Mouse (Mus musculus): ENCODE measurements around the gene Inpp5b. TPM values are rescaled to one million over a fixed set of nuclear protein-coding genes. Genes with fewer than 3 reads are reported as not detected.

The Inpp5b gene
- 61.0 and 64.2 TPM in 2 replicates for polyA plus RNA-seq (2012; rRNA removed)

- DNase-seq, result peak; percentile 92
- H3K36me3 ChIP-seq (ENCODE audit: control insufficient read depth, insufficient read depth, low read length), result no peaks in the 10 kb centered on the region
- 7% methylated on average over 25 of the region's 25 CpGs for WGBS
- peak within 1 kb of the TSS; percentile 87 for H3K4me3 ChIP-seq (ENCODE audit: insufficient read depth, low read depth, low read length)
- TF ChIP-seq CTCF (conservative IDR thresholded peaks at IDR 0.05; ENCODE audit: insufficient read depth, insufficient read length, low read depth, low read length) (peak; percentile 42), POLR2A (IDR thresholded peaks at IDR 0.05; ENCODE audit: low read depth, low read length) (no peak)
- H3K4me1 ChIP-seq (ENCODE audit: control insufficient read depth, insufficient read depth, low read length), result peaks cover 18% of the 10 kb centered on the region; the same call in 1 of the 2 replicates
- no peaks in the 10 kb centered on the region for H3K27me3 ChIP-seq (replicated peaks; ENCODE audit: control insufficient read depth, insufficient read depth, low read length)
- peak within 1 kb of the TSS; percentile 62 for H3K27ac ChIP-seq (ENCODE audit: insufficient read depth, low read depth, low read length)
These were observed at the start of gene Inpp5b for GRCm38 (mm10) chr4:124741376-124742343. Gene Inpp5b (plus strand): TSS chr4:124741850.

GRCm38 (mm10) chr4:124692416-124692861, 49.2 kb upstream of the Inpp5b start:
- WGBS, result 41% methylated on average over 3 of the region's 3 CpGs
- Histone ChIP-seq H3K27ac (ENCODE audit: insufficient read depth, low read depth, low read length) (no peak overlapping the region), H3K27me3 (replicated peaks; ENCODE audit: control insufficient read depth, insufficient read depth, low read length) (no peaks in the 10 kb centered on the region), H3K4me1 (ENCODE audit: control insufficient read depth, insufficient read depth, low read length) (peaks cover 17% of the 10 kb centered on the region; the same call in 1 of the 2 replicates), H3K4me3 (ENCODE audit: insufficient read depth, low read depth, low read length) (no peak overlapping the region), H3K36me3 (ENCODE audit: control insufficient read depth, insufficient read depth, low read length) (no peaks in the 10 kb centered on the region; the same call in 1 of the 2 replicates)
- no peak for DNase-seq
- TF ChIP-seq CTCF (conservative IDR thresholded peaks at IDR 0.05; ENCODE audit: insufficient read depth, insufficient read length, low read depth, low read length) (no peak), POLR2A (IDR thresholded peaks at IDR 0.05; ENCODE audit: low read depth, low read length) (no peak)

GRCm38 (mm10) chr4:124693135-124693894, 48.3 kb upstream of the Inpp5b start, which contains the start of gene Utp11:
Gene Utp11 (minus strand): TSS chr4:124693600.
- H3K4me3 ChIP-seq (ENCODE audit: insufficient read depth, low read depth, low read length), result peak within 1 kb of the TSS; percentile 93
- H3K36me3 ChIP-seq (ENCODE audit: control insufficient read depth, insufficient read depth, low read length), result no peaks in the 10 kb centered on the region; the same call in 1 of the 2 replicates
- DNase-seq, result peak; percentile 97
- no peaks in the 10 kb centered on the region for H3K27me3 ChIP-seq (replicated peaks; ENCODE audit: control insufficient read depth, insufficient read depth, low read length)
- TF ChIP-seq CTCF (conservative IDR thresholded peaks at IDR 0.05; ENCODE audit: insufficient read depth, insufficient read length, low read depth, low read length), result no peak
- TF ChIP-seq POLR2A (IDR thresholded peaks at IDR 0.05; ENCODE audit: low read depth, low read length), result peak; percentile 53
- whole genome bisulfite sequencing, result under 1% methylated on average over 43 of the region's 43 CpGs
- H3K27ac ChIP-seq (ENCODE audit: insufficient read depth, low read depth, low read length), result peak within 1 kb of the TSS; percentile 53
- H3K4me1 ChIP-seq (ENCODE audit: control insufficient read depth, insufficient read depth, low read length), result peaks cover 17% of the 10 kb centered on the region; the same call in 1 of the 2 replicates

GRCm38 (mm10) chr4:124694572-124694971, 47.1 kb upstream of the Inpp5b start:
- TF ChIP-seq POLR2A (IDR thresholded peaks at IDR 0.05; ENCODE audit: low read depth, low read length), result no peak
- no peak for TF ChIP-seq CTCF (conservative IDR thresholded peaks at IDR 0.05; ENCODE audit: insufficient read depth, insufficient read length, low read depth, low read length)
- Histone ChIP-seq H3K27me3 (replicated peaks; ENCODE audit: control insufficient read depth, insufficient read depth, low read length) (no peaks in the 10 kb centered on the region), H3K4me1 (ENCODE audit: control insufficient read depth, insufficient read depth, low read length) (peaks cover 21% of the 10 kb centered on the region; the same call in 1 of the 2 replicates), H3K36me3 (ENCODE audit: control insufficient read depth, insufficient read depth, low read length) (no peaks in the 10 kb centered on the region; the same call in 1 of the 2 replicates), H3K27ac (ENCODE audit: insufficient read depth, low read depth, low read length) (no peak overlapping the region), H3K4me3 (ENCODE audit: insufficient read depth, low read depth, low read length) (no peak overlapping the region)
- DNase-seq, result no peak
- WGBS, result 62% methylated on average over 2 of the region's 2 CpGs

GRCm38 (mm10) chr4:124695786-124696516, 45.7 kb upstream of the Inpp5b start:
- peak; percentile 83 for DNase-seq
- WGBS, result 22% methylated on average over 18 of the region's 18 CpGs
- Histone ChIP-seq H3K36me3 (ENCODE audit: control insufficient read depth, insufficient read depth, low read length) (no peaks in the 10 kb centered on the region), H3K4me1 (ENCODE audit: control insufficient read depth, insufficient read depth, low read length) (peaks cover 26% of the 10 kb centered on the region; the same call in 1 of the 2 replicates), H3K27ac (ENCODE audit: insufficient read depth, low read depth, low read length) (peak overlapping the region; percentile 71), H3K4me3 (ENCODE audit: insufficient read depth, low read depth, low read length) (no peak overlapping the region), H3K27me3 (replicated peaks; ENCODE audit: control insufficient read depth, insufficient read depth, low read length) (no peaks in the 10 kb centered on the region)
- no peak for TF ChIP-seq CTCF (conservative IDR thresholded peaks at IDR 0.05; ENCODE audit: insufficient read depth, insufficient read length, low read depth, low read length)
- TF ChIP-seq POLR2A (IDR thresholded peaks at IDR 0.05; ENCODE audit: low read depth, low read length), result no peak

- Histone ChIP-seq H3K4me1 (ENCODE audit: control insufficient read depth, insufficient read depth, low read length) (peaks cover 25% of the 10 kb centered on the region; the same call in 1 of the 2 replicates), H3K27ac (ENCODE audit: insufficient read depth, low read depth, low read length) (peak overlapping the region; percentile 47), H3K36me3 (ENCODE audit: control insufficient read depth, insufficient read depth, low read length) (no peaks in the 10 kb centered on the region), H3K27me3 (replicated peaks; ENCODE audit: control insufficient read depth, insufficient read depth, low read length) (no peaks in the 10 kb centered on the region), H3K4me3 (ENCODE audit: insufficient read depth, low read depth, low read length) (no peak overlapping the region)
- WGBS, result 49% methylated on average over 6 of the region's 6 CpGs
- DNase-seq, result no peak
- TF ChIP-seq POLR2A (IDR thresholded peaks at IDR 0.05; ENCODE audit: low read depth, low read length) (no peak), CTCF (conservative IDR thresholded peaks at IDR 0.05; ENCODE audit: insufficient read depth, insufficient read length, low read depth, low read length) (no peak)
These were observed 41.9 kb upstream of the Inpp5b start for GRCm38 (mm10) chr4:124699791-124700190.

Data from kidney, adult 2 months (tissue).